Mouse (Mus musculus): ENCODE measurements around the gene Atg101. TPM values are rescaled to one million over a fixed set of nuclear protein-coding genes. Genes with fewer than 3 reads are reported as not detected.

Gene Atg101
- polyA plus RNA-seq, 1 experiment from 2014 or later: 69.7 TPM

DNA sequence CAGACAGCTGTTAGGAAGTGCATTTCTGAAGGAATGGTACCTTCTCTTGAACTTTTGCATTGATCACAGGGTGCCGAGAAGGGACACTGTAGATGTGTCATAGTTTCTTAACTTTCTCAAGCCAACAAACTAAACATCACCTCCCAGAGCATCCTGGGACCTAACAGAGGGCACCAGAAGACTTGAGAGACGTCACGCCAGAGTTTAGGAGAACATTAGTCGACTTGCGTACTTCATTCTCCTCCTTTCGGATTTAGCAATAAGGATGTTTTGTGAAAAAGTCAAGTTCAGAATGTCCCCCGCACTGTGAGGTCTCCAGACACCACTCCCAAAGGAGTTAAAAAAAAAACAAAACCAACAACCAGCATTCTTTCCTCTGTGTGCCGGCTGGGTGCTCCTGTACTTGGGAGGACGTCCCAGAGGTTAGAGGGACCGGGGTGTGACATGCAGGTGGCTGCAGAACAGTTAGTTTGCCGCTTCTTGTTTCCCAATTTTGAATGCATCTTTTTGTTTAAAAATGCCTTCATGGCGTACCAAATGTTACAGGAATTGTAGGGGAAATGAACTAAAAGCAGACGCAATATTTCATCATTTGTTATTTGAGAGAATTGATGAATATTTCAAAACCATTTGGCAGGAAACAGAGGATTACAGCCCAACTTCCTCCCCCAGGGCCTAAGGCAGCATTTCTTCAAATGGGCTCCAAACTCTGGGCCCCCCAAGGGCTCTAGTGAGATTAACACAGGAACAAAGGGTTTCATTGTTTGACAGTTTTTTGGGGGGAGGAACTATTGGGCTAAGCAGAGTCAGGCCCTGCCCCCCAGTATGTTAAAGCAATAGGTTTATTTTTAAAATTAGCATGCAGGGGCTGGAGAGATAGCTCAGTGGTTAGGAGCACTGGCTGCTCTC lies 24.6 kb downstream of the Atg101 start:
- WGBS: 54% methylated on average over 13 of the region's 13 CpGs
- no peak overlapping the region for H3K27ac ChIP-seq
- no peak overlapping the region for H3K4me3 ChIP-seq
- ATAC-seq (ENCODE audit: insufficient number of reproducible peaks, low FRiP score, low TSS enrichment, low read depth): no peak
- H3K9ac ChIP-seq: no peak overlapping the region
- no peak overlapping the region for H3K4me2 ChIP-seq
- H3K4me1 ChIP-seq: 0 out of 2 replicates have a peak, but pooled peaks cover 7% of the 10 kb centered on the region
- H3K36me3 ChIP-seq: no peaks in the 10 kb centered on the region
- H3K27me3 ChIP-seq: no peaks in the 10 kb centered on the region
- H3K9me3 ChIP-seq: no peaks in the 10 kb centered on the region

DNA sequence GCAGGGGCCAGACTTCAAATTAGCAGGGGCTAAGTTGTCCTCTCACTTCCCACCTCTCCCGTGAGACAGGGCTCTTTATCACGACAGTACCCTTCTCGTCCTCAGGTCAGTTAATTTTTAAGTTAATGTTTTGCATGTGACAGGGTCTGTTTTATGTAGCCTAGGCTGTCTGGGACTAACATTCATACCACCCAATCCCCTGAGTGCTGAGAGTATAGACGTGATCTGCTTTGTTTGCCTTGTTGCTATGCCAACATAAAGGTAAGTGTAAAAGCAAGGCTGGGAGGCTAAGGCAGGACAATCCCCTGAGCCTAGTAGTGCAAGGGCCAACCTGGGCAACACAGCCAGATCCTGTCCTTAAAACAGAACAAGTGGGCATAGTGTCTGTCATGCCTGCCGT lies 25.4 kb downstream of the Atg101 start:
- Histone ChIP-seq H3K4me1 (0 out of 2 replicates have a peak, but pooled peaks cover 7% of the 10 kb centered on the region), H3K4me2 (no peak overlapping the region), H3K27me3 (no peaks in the 10 kb centered on the region), H3K9ac (no peak overlapping the region), H3K27ac (no peak overlapping the region), H3K36me3 (no peaks in the 10 kb centered on the region), H3K9me3 (no peaks in the 10 kb centered on the region), H3K4me3 (no peak overlapping the region)
- no peak for ATAC-seq (ENCODE audit: insufficient number of reproducible peaks, low FRiP score, low TSS enrichment, low read depth)
- 42% methylated on average over 5 of the region's 5 CpGs for WGBS

DNA sequence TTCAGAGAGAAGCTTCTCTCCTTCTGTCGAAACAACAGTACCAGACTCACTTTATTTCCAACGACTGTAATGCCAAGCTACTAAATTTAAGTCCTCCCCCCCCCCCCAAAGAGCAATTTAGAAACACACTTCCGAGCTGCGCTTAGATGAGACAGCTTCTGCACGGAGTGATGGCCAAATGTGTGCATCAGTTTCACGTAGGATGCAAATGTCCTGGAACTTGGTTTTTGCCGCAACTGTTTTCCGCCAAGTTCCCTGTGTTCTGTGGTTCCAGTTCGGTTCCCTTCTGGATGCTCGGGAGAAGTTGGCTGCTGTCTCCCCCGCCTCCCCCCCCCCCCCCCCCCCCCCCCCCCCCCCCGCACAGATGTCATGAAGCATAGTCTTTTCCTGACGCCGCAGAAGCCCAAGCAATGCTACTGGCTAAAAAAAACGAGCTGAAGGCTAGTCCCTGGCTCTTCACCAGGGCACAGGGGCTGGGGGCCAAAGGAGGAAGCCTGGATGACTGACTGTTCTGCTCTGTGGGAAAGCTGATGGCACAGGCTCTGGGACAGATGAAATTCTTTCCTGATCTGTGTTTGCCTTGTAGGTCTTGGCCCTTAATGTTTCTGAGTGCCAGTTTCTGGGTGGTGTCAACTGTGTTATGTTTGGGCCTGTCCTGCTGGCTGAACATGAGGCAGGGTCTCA lies 27.2 kb downstream of the Atg101 start:
- Histone ChIP-seq H3K9ac (no peak overlapping the region), H3K9me3 (no peaks in the 10 kb centered on the region), H3K4me2 (no peak overlapping the region), H3K4me1 (peaks cover 12% of the 10 kb centered on the region; the same call in 1 of the 2 replicates), H3K36me3 (no peaks in the 10 kb centered on the region), H3K27me3 (no peaks in the 10 kb centered on the region), H3K27ac (no peak overlapping the region), H3K4me3 (no peak overlapping the region)
- 60% methylated on average over 10 of the region's 15 CpGs for WGBS
- no peak for ATAC-seq (ENCODE audit: insufficient number of reproducible peaks, low FRiP score, low TSS enrichment, low read depth)

DNA sequence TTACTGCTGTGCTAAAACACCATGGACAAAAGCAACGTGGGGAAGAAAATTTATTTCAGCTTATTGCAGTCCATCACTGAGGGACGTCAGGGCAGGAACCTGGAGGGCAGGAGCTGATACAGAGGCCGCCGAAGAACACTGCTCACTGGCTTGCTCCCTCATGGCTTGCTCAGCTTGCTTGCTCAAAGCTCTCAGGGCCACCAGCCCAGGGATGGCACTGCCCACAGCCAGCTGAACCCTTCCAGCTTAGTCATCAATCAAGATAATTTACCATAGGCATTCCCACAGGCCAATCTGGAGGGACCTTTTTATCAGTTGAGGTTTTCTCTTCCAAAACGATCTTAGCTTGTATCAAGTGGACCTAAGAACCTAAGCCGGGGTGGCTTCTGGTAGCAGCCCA lies 27.9 kb downstream of the Atg101 start:
- no peak overlapping the region for H3K9ac ChIP-seq
- no peak overlapping the region for H3K4me2 ChIP-seq
- H3K36me3 ChIP-seq: no peaks in the 10 kb centered on the region
- no peak overlapping the region for H3K4me3 ChIP-seq
- no peaks in the 10 kb centered on the region for H3K9me3 ChIP-seq
- 71% methylated on average over 6 of the region's 6 CpGs for WGBS
- no peaks in the 10 kb centered on the region for H3K27me3 ChIP-seq
- H3K27ac ChIP-seq: no peak overlapping the region
- ATAC-seq (ENCODE audit: insufficient number of reproducible peaks, low FRiP score, low TSS enrichment, low read depth): no peak
- H3K4me1 ChIP-seq: peaks cover 16% of the 10 kb centered on the region; the same call in 1 of the 2 replicates

DNA sequence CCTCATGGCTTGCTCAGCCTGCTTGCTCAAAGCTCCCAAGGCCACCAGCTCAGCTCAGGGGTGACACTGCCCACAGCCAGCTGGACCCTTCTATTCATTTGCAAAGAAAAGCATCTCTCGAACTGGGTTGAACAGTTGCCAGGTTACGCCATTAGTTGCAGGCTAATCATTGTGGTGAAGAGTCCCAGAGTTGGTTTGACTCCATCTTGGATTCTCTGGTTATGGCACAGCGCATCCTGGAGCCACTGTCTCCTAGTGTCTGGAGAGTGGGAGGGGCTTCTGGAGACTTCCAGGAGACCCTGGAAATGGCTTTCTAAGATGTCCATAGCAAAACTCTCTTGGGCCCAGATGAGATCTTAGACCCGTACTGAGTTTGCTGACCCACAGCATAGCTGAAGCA lies 31.3 kb downstream of the Atg101 start:
- Histone ChIP-seq H3K36me3 (no peaks in the 10 kb centered on the region), H3K9ac (no peak overlapping the region), H3K4me1 (peaks cover 9% of the 10 kb centered on the region; the same call in 1 of the 2 replicates), H3K27me3 (no peaks in the 10 kb centered on the region), H3K4me3 (no peak overlapping the region), H3K9me3 (no peaks in the 10 kb centered on the region), H3K4me2 (peak overlapping the region; percentile 60; the same call in 1 of the 2 replicates), H3K27ac (no peak overlapping the region)
- ATAC-seq (ENCODE audit: insufficient number of reproducible peaks, low FRiP score, low TSS enrichment, low read depth): no peak
- WGBS: 87% methylated on average over 4 of the region's 4 CpGs

DNA sequence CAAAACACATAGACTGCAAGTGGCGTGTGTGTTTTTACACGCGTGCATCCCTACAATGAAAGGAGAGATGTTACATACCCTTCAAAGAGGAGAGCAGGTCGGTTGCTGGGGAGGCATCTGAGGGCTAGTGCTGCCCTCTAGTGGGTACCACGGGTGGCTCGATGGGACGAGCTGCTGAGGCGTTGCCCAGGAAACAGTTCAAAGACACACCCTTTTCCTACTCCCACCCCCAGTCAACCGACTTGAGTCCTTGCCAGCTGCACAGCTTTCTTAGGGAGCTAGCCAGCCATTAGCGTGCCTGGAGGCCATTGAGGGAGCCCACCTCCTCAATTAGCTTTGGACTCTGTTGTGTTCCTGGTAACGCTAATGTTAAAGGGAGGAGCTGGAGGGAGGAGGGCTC lies 31.8 kb downstream of the Atg101 start:
- WGBS: 7% methylated on average over 11 of the region's 11 CpGs
- peak; percentile 53 for ATAC-seq (ENCODE audit: insufficient number of reproducible peaks, low FRiP score, low TSS enrichment, low read depth)
- H3K4me3 ChIP-seq: peak overlapping the region; percentile 36
- H3K9ac ChIP-seq: no peak overlapping the region
- H3K4me2 ChIP-seq: peak overlapping the region; percentile 60
- H3K27me3 ChIP-seq: no peaks in the 10 kb centered on the region
- H3K36me3 ChIP-seq: no peaks in the 10 kb centered on the region
- no peak overlapping the region for H3K27ac ChIP-seq
- peaks cover 9% of the 10 kb centered on the region; the same call in 1 of the 2 replicates for H3K4me1 ChIP-seq
- H3K9me3 ChIP-seq: no peaks in the 10 kb centered on the region

DNA sequence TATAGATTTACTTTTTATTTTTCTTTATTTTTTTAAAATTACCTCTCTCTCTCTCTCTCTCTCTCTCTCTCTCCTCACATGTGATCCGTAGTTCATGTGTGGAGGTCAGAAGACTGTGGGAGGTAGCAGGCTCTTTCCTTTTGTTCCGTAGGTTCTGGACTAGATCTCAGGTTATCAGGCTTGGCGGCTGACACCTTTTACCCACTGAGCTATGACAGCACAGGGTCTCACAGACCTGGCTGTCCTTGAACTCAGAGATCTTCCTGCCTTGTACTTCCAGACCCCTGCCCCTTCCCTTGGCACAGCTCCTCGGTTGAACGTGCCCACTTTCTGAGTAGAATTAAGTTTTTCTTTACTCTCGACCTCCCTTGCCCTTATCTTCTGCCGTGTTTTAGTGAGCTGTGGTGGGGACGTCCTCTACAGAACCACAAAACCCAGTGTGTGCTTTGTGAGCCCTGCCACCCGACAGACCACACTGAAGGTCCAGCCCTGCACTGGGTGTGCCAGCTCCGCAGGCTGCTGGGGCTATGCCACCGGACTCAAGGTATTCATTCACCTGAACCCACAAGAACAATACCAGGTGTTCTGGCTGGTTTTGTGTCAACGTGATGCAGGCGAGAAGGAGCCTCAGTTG lies 32.3 kb downstream of the Atg101 start:
- H3K36me3 ChIP-seq: no peaks in the 10 kb centered on the region
- ATAC-seq (ENCODE audit: insufficient number of reproducible peaks, low FRiP score, low TSS enrichment, low read depth): no peak
- H3K9me3 ChIP-seq: no peaks in the 10 kb centered on the region
- peak overlapping the region; percentile 36 for H3K4me3 ChIP-seq
- H3K27ac ChIP-seq: no peak overlapping the region
- peak overlapping the region; percentile 60 for H3K4me2 ChIP-seq
- H3K9ac ChIP-seq: no peak overlapping the region
- peaks cover 9% of the 10 kb centered on the region; the same call in 1 of the 2 replicates for H3K4me1 ChIP-seq
- WGBS: 54% methylated on average over 13 of the region's 13 CpGs
- no peaks in the 10 kb centered on the region for H3K27me3 ChIP-seq

DNA sequence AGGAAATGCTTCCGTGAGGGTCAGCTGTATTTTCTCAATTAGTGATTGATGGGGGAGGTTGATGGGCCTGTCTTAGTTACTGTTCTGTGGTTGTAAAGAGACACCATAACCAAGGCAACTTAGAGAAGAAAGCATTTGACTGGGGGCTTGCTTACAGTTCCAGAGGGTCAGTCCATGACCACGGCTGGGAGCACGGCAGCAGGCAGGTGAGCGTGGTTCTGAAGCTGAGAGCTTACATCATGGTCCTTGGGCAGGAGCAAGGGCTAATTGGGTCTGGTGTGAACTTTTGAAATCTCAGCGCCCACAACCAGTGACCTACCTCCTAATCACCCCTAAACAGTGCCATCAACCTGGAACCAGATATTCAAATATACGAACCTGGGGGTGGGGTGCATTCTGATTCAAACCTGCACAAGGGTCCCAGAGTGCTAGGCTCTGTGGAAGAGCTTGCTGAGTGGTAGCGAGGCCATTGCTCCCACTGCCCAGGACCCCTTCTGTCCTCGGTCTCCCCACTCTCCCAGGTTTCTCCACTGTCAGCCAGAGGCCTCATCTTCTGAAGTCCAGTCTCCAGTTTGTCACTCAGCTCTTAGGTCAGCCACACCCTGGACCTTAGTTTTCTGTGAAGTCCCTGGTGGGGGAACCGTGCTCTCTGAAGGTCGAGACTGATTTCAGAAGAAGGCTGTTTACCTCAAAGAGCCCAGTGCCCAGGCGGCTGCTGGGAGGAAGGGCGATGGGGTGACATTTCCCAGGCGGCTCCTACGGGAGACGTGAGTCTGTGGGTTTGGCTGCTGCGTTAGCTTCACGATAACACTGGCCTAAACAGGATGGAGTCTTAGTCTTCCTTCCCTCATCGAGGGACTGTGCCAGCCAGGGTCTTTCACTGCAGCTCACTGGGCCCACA lies 33.1 kb downstream of the Atg101 start:
- Histone ChIP-seq H3K27me3 (no peaks in the 10 kb centered on the region), H3K27ac (no peak overlapping the region), H3K9me3 (no peaks in the 10 kb centered on the region), H3K9ac (no peak overlapping the region), H3K4me3 (no peak overlapping the region), H3K4me2 (no peak overlapping the region), H3K4me1 (peaks cover 9% of the 10 kb centered on the region; the same call in 1 of the 2 replicates), H3K36me3 (no peaks in the 10 kb centered on the region)
- 67% methylated on average over 18 of the region's 18 CpGs for WGBS
- no peak for ATAC-seq (ENCODE audit: insufficient number of reproducible peaks, low FRiP score, low TSS enrichment, low read depth)

DNA sequence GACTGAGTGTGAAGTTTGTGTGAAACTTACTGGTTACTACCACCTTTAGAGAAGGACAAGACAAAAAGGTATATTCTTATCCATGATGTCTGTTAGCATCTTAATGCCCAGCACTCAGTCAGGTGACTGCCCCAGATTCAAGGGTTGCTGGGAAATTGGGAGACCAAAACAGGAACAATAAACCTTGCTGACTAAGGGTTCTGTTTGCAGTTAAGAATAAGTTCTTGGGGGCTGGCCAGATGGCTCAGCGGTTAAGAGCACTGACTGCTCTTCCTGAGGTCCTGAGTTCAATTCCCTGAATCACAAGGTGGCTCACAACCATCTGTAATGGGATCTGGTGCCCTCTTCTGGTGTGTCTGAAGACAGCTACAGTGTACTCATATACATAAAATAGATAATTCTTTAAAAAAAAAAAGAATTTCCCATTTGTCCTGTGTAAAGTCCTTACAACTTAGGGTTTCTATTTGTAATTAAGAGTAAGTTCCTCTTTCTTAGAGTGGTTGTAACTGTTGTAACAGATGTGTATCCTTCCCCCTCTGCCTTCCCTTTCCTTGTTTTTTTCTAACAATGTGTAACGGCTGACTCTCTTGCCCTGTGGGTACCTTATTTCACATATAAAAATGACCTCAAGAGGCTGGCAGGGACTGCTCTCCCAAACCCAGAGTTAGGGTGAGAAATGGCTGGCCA lies 33.9 kb downstream of the Atg101 start:
- Histone ChIP-seq H3K9me3 (no peaks in the 10 kb centered on the region), H3K27ac (no peak overlapping the region), H3K4me3 (no peak overlapping the region), H3K27me3 (no peaks in the 10 kb centered on the region), H3K9ac (no peak overlapping the region), H3K36me3 (no peaks in the 10 kb centered on the region), H3K4me1 (peaks cover 9% of the 10 kb centered on the region; the same call in 1 of the 2 replicates), H3K4me2 (no peak overlapping the region)
- WGBS: 69% methylated on average over 2 of the region's 2 CpGs
- ATAC-seq (ENCODE audit: insufficient number of reproducible peaks, low FRiP score, low TSS enrichment, low read depth): no peak

DNA sequence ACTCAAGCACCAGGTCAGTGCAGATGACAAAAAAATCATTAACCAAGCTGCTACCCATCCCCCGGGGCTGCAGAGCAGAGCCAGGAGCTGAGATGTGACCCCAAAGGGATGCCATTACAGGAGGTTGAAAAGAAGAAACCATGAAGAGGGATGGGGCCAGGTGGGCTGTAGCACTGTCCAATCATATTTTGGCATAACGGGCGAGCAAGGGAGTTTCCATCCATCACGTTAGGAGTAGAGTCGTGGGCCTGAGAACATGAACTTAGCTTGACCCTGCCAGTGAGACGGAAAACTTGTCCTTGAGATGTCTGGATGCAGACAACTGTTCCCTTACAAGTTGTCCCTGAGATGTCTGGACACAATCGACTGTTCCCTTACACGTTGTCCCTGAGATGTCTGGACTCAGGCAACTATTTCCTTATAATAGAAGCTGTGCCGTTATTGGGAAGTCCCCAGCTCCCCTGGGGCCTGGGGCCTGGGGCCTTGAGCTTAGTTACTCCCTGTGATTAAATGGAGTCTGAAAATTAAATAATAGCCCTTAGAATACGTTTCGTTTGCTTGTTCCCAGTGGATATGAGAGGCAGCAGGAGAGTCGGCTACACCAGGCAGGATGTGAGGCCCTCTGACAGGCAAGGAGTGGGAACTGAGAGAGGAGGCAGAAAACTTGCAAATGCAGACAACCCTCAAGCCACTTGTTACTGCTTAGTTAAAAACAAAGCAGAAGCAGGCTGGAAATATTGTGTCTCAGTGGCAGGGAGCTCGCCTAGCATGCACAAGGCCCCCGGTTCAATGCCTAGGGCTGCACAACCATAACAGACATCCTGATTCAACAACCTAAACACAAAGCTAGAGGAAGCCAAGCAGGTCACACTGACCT lies 35.1 kb downstream of the Atg101 start:
- H3K36me3 ChIP-seq: no peaks in the 10 kb centered on the region
- H3K4me3 ChIP-seq: no peak overlapping the region
- peaks cover 9% of the 10 kb centered on the region; the same call in 1 of the 2 replicates for H3K4me1 ChIP-seq
- no peak overlapping the region for H3K9ac ChIP-seq
- H3K4me2 ChIP-seq: no peak overlapping the region
- H3K27ac ChIP-seq: no peak overlapping the region
- no peaks in the 10 kb centered on the region for H3K27me3 ChIP-seq
- no peak for ATAC-seq (ENCODE audit: insufficient number of reproducible peaks, low FRiP score, low TSS enrichment, low read depth)
- 55% methylated on average over 14 of the region's 14 CpGs for WGBS
- H3K9me3 ChIP-seq: no peaks in the 10 kb centered on the region

Data from limb, embryonic 15.5 days (tissue).